Mouse (Mus musculus) retina, adult 2 months (tissue): ENCODE data around the gene Clec2g.
"Not testable (repeated sequence)": the region's sequence is repeated elsewhere in the genome, so short reads cannot be mapped to it uniquely, and the experiment has no call there.

Source experiments
- DNase-seq: peaks from one replicate; pipeline ENCODE4 v3.0.0-alpha.2; 2012; ENCODE audit warnings: low read depth, low spot score

Clec2g gene

GRCm38 (mm10) chr6:128971394-128972039, 37.3 kb downstream of the Clec2g start:
- no peak for DNase-seq

- DNase-seq: no peak
Measured at GRCm38 (mm10) chr6:128972156-128972555, 38.0 kb downstream of the Clec2g start.

- no peak for DNase-seq
Measured at GRCm38 (mm10) chr6:128972687-128973438, 38.7 kb downstream of the Clec2g start.

- DNase-seq: no peak
Measured at GRCm38 (mm10) chr6:128973439-128973697, 39.2 kb downstream of the Clec2g start.

GRCm38 (mm10) chr6:128974850-128975249, 40.7 kb downstream of the Clec2g start:
- not testable (repeated sequence) for DNase-seq

- DNase-seq: no peak
Measured at GRCm38 (mm10) chr6:128976194-128976593, 42.0 kb downstream of the Clec2g start.

- DNase-seq: not testable (repeated sequence)
Measured at GRCm38 (mm10) chr6:128981951-128982541, 47.9 kb downstream of the Clec2g start.

- no peak for DNase-seq
Measured at GRCm38 (mm10) chr6:128992337-128992736, 58.2 kb downstream of the Clec2g start.

- no peak for DNase-seq
Measured at GRCm38 (mm10) chr6:128992753-128993152, 58.6 kb downstream of the Clec2g start.

- DNase-seq: no peak
Measured at GRCm38 (mm10) chr6:128993221-128993620, 59.0 kb downstream of the Clec2g start.

GRCm38 (mm10) chr6:128994336-128994735, 60.2 kb downstream of the Clec2g start:
- DNase-seq: no peak

GRCm38 (mm10) chr6:128994742-128995141, 60.6 kb downstream of the Clec2g start:
- DNase-seq: no peak

GRCm38 (mm10) chr6:128995250-128996053, 61.3 kb downstream of the Clec2g start:
- DNase-seq: no peak

- no peak for DNase-seq
Measured at GRCm38 (mm10) chr6:128996054-128996767, 62.0 kb downstream of the Clec2g start.

- DNase-seq: no peak
Measured at GRCm38 (mm10) chr6:128996768-128997442, 62.7 kb downstream of the Clec2g start.

GRCm38 (mm10) chr6:129001392-129001791, 67.2 kb downstream of the Clec2g start:
- no peak for DNase-seq

- DNase-seq: no peak
Measured at GRCm38 (mm10) chr6:129008552-129008951, 74.4 kb downstream of the Clec2g start.

- not testable (repeated sequence) for DNase-seq
Measured at GRCm38 (mm10) chr6:129009846-129010504, 75.8 kb downstream of the Clec2g start.

GRCm38 (mm10) chr6:129010505-129010873, 76.3 kb downstream of the Clec2g start:
- no peak for DNase-seq

GRCm38 (mm10) chr6:129012012-129012411, 77.8 kb downstream of the Clec2g start:
- DNase-seq: not testable (repeated sequence)
